Comparison of ENCODE assay signal across 18 mouse cellular contexts in the genomic region with DNA sequence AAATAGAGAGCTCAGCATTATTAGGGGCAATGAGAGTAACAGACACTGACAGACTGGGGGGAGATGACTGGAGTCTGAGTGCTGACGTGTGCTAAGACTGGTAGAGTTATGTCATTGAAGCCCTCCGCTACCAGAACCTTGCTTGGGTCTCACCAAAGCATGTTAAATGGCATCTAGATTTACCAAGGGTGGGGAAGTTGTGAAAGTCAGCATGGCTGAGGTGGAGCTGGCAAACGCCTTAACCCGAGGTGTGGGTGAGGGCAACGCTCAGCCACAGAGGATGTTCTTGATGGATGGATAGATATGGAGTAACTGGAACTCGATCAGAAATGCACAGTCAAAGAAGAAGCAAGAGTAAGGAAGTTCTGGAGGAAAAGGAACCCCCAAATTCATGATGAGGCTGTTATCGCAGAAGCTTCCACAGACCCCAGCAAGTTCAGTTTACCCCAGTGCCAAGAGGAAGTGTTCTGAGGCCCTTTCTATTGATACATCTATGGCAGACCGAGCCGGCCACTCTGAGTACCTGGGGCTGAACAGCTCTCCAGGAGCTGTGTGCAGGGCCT.
A peak's percentile ranks its signal among the peaks of the same experiment; 100 is the strongest.
DNase-seq lines count a peak whose midpoint lies in the region; ATAC-seq and TF ChIP-seq lines count a peak whose summit lies in the region.
"Had no signal": no experiment of that assay in that cellular context is flagged by ENCODE, and none has a peak within 500 bp of the region (broad histone marks: within the 10 kb centered on the region; RNA-seq: fewer than 3 reads in every experiment).

No protein-coding gene starts in this region.

- DNase-seq in kidney, postnatal 4 days, result no peak
- DNase-seq in MEL (ENCODE audit: low read depth, low spot score), result peak; percentile 60
- no peak for DNase-seq in cerebellum, postnatal 4 days (ENCODE audit: low spot score in 2 of 2)
- no peak for DNase-seq in ovary, postnatal 14 days (ENCODE audit: low spot score)
- DNase-seq: adrenal gland, adult 8-10 months; adrenal gland, postnatal 36 days; cerebellum, adult 8-10 months; cerebellum, postnatal 14 days; gastrocnemius, postnatal 10 days; heart, postnatal 36 days had no signal

- 83% methylated on average over 9 of the region's 9 CpGs for WGBS in kidney, embryonic 14.5 days
- 78% methylated on average over 9 of the region's 9 CpGs for WGBS in stomach, embryonic 14.5 days

- H3K79me2 ChIP-seq in MEL (ENCODE audit: control insufficient read depth, insufficient read depth, low read length, poor library complexity), result no peaks in the 10 kb centered on the region

- no peak overlapping the region for H3K4me2 ChIP-seq in kidney, embryonic 14.5 days (replicated peaks; ENCODE audit: low read depth, low read length)
- no peak overlapping the region for H3K4me2 ChIP-seq in stomach, embryonic 14.5 days (replicated peaks; ENCODE audit: low read depth, low read length)
- H3K4me2 ChIP-seq: embryonic facial prominence, embryonic 13.5 days; forebrain, embryonic 12.5 days; heart, embryonic 13.5 days had no signal

- peak overlapping the region; percentile 74 for H3K27ac ChIP-seq in kidney, embryonic 14.5 days (ENCODE audit: low read depth, low read length)
- H3K27ac ChIP-seq in MEL (ENCODE audit: control insufficient read depth, low read depth, low read length), result no peak overlapping the region; the same call in 1 of the 2 replicates
- peak overlapping the region; percentile 3; the same call in 1 of the 2 replicates for H3K27ac ChIP-seq in stomach, embryonic 14.5 days (ENCODE audit: low read length)
- H3K27ac ChIP-seq: embryonic facial prominence, embryonic 13.5 days; forebrain, embryonic 12.5 days; heart, embryonic 13.5 days had no signal

- H3K9me3 ChIP-seq in kidney, embryonic 14.5 days (ENCODE audit: control insufficient read depth, low read length), result no peaks in the 10 kb centered on the region
- no peaks in the 10 kb centered on the region for H3K9me3 ChIP-seq in MEL (replicated peaks; ENCODE audit: insufficient read depth, low read length)
- H3K9me3 ChIP-seq in stomach, embryonic 14.5 days (ENCODE audit: control insufficient read depth, low read depth, low read length), result no peaks in the 10 kb centered on the region
- H3K9me3 ChIP-seq: embryonic facial prominence, embryonic 13.5 days; forebrain, embryonic 12.5 days; heart, embryonic 13.5 days had no signal

- 0 out of 2 replicates have a peak, but pooled peaks cover 3% of the 10 kb centered on the region for H3K4me1 ChIP-seq in kidney, embryonic 14.5 days (ENCODE audit: control insufficient read depth, insufficient read depth, low read length)
- H3K4me1 ChIP-seq in MEL (ENCODE audit: control insufficient read depth in 1 of 2, insufficient read depth in 2 of 2, low read length in 2 of 2), result peaks cover 19 to 39% of the 10 kb centered on the region in 2 experiments
- no peaks in the 10 kb centered on the region for H3K4me1 ChIP-seq in stomach, embryonic 14.5 days (ENCODE audit: control insufficient read depth, insufficient read depth, low read length)
- H3K4me1 ChIP-seq: embryonic facial prominence, embryonic 13.5 days had no signal

- TF ChIP-seq EP300 in MEL (IDR thresholded peaks at IDR 0.05; ENCODE audit: low read depth in 1 of 2, low read length in 2 of 2), result peak; percentile 30 to 64; a peak in 3 of 4 replicates

- no peaks in the 10 kb centered on the region for H3K27me3 ChIP-seq in kidney, embryonic 14.5 days (ENCODE audit: control insufficient read depth, insufficient read depth, low read length)
- H3K27me3 ChIP-seq in MEL (ENCODE audit: control insufficient read depth in 1 of 2, insufficient read depth in 2 of 2, low read length in 2 of 2), result no peaks in the 10 kb centered on the region
- no peaks in the 10 kb centered on the region for H3K27me3 ChIP-seq in stomach, embryonic 14.5 days (ENCODE audit: control insufficient read depth, insufficient read depth, low read length)
- H3K27me3 ChIP-seq: embryonic facial prominence, embryonic 13.5 days; forebrain, embryonic 12.5 days; heart, embryonic 13.5 days had no signal

- no peak overlapping the region for H3K9ac ChIP-seq in kidney, embryonic 14.5 days (ENCODE audit: low read depth, low read length)
- H3K9ac ChIP-seq in MEL (ENCODE audit: control insufficient read depth, low read depth, low read length, poor library complexity, severe bottlenecking), result no peak overlapping the region
- H3K9ac ChIP-seq in stomach, embryonic 14.5 days (replicated peaks; ENCODE audit: low read depth, low read length), result no peak overlapping the region
- H3K9ac ChIP-seq: embryonic facial prominence, embryonic 13.5 days; forebrain, embryonic 12.5 days; heart, embryonic 13.5 days had no signal

- no peak overlapping the region for H3K4me3 ChIP-seq in kidney, embryonic 14.5 days (ENCODE audit: low read length)
- H3K4me3 ChIP-seq in MEL (ENCODE audit: control insufficient read depth in 1 of 2, insufficient read depth in 1 of 2, low read depth in 2 of 2, low read length in 2 of 2), result no peak overlapping the region
- no peak overlapping the region for H3K4me3 ChIP-seq in stomach, embryonic 14.5 days (ENCODE audit: low read depth, low read length)
- H3K4me3 ChIP-seq: embryonic facial prominence, embryonic 13.5 days; forebrain, embryonic 12.5 days; heart, embryonic 13.5 days had no signal

- peaks cover 9% of the 10 kb centered on the region; the same call in 1 of the 2 replicates for H3K36me3 ChIP-seq in kidney, embryonic 14.5 days (ENCODE audit: control insufficient read depth, insufficient read depth, low read length)
- H3K36me3 ChIP-seq in MEL (ENCODE audit: control insufficient read depth in 1 of 2, insufficient read depth in 2 of 2, low read length in 2 of 2), result peaks cover 0 to 43% of the 10 kb centered on the region in 2 experiments; a peak in 2 of 4 replicates
- H3K36me3 ChIP-seq in stomach, embryonic 14.5 days (ENCODE audit: control insufficient read depth, insufficient read depth, low read length), result peaks cover 9% of the 10 kb centered on the region

- TF ChIP-seq CTCF in MEL (IDR thresholded peaks at IDR 0.05 in 2 of 3, conservative IDR thresholded peaks at IDR 0.05 in 1 of 3; ENCODE audit: control insufficient read depth in 1 of 3, insufficient read depth in 1 of 3, low read depth in 2 of 3, low read length in 3 of 3, poor library complexity in 1 of 3, severe bottlenecking in 1 of 3), result no peak

- no peak for TF ChIP-seq RAD21 in MEL (IDR thresholded peaks at IDR 0.05; ENCODE audit: low read depth, low read length)

- ATAC-seq in kidney, embryonic 14.5 days (ENCODE audit: low FRiP score, low TSS enrichment), result no peak
- ATAC-seq in common myeloid progenitor, adult 5-6 weeks (replicated peaks; ENCODE audit: low read depth, poor library complexity, severe bottlenecking), result peak; percentile 71
- ATAC-seq in stomach, embryonic 14.5 days (ENCODE audit: insufficient number of reproducible peaks, insufficient read depth, low FRiP score, low read depth), result no peak
- no peak for ATAC-seq in monocyte, adult 5-6 weeks (replicated peaks; ENCODE audit: insufficient number of reproducible peaks, low FRiP score, low TSS enrichment, poor library complexity, severe bottlenecking)
- ATAC-seq: forebrain, embryonic 16.5 days had no signal

- TF ChIP-seq POLR2A in MEL (IDR thresholded peaks at IDR 0.05; ENCODE audit: control insufficient read depth in 1 of 2, insufficient read depth in 1 of 2, low read depth in 1 of 2, low read length in 2 of 2, poor library complexity in 1 of 2), result no peak

TF ChIP-seq in MEL, 35 proteins besides CTCF, POLR2A, EP300 and RAD21:
- TF ChIP-seq GATA1 (IDR thresholded peaks at IDR 0.05; ENCODE audit: low read depth, low read length), result peak; percentile 53
- TF ChIP-seq E2F4 (IDR thresholded peaks at IDR 0.05; ENCODE audit: borderline replicate concordance, low read depth, low read length), result no peak
